Mouse (Mus musculus): ENCODE data around the gene Kif2a.
A peak's percentile ranks its signal among the peaks of the same experiment; 100 is the strongest.

Gene Kif2a

DNA sequence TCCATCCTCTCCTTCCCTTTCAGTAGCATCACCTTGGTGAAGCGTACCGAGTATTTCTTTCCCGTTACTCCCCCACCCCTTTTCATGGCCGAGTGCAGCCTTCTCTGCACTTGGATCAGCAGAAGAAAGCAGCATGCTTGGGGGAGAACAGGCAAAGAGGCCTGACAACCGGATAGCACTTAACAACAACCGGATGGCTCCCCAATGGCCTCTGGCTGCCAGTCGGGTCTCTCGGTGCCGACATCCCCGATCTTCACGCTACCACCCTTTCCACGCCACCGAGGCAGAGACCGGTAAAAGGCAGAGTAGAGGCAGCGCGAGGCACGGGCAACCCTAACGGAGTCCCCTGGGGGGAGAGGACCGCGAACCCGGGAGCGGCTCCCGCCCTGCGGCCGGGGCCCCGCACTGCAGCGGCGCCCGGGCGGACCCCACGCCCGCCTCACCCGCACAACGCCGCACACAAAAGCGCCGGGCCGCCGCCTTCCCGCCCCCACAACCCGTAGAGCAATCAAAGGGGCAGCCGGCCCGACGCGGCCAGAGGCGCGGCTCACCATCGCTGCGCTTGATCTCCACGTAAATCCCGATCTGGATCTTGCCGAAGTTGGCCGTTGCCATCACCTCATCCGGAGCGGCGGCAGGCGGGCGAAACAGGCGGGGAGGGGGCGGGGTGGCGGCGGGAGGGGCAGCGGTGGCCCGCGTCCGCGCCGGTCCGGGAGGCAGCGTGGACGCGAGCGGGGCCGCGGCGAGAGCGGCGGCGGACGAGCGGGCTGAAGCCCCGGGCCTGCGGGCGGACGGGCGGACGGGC, at the start of gene Kif2a:
Gene Kif2a, minus strand, starts transcription at position 666 of the 805 bp plus-strand sequence.
- DNase-seq (ENCODE audit: low spot score), result peak; percentile 52

GRCm38 (mm10) chr13:107069061-107069460, 47.1 kb upstream of the Kif2a start:
- no peak for DNase-seq (ENCODE audit: low spot score)

DNA sequence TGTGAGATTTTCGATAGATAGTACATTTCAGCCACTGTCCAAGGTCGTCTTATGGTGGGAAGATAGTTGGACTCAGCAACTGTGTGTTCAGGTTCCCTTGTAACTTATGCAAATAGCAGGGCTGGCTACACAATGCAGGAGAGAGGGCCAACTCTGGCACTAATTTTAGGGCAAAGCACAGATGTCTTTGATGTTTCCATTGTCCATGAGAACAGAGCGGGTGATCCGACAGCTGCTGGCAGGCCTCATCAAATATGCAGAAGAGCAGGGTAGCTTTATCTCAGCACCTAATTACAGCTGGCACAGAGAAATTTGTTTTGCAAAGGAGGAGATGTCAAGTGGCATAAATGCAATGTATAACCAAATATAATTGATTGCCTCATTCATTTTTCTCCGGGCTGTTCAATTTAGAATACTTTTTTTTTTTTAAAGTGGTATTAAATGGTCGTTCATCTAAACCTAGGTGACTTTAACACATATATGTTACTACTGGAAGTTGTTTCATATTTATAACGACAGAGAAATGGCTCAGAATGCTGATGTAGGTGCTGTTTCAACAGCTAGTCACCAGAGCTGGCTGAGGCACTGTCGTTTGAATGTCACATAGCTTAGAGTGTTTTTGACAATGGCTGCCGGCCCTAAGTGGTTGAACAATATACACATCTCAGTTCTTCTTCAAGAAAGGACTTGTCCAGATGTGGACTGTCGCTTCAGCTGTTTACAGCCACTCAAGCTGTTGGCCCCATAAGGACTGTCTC, 43.4 kb upstream of the Kif2a start:
- no peak for DNase-seq (ENCODE audit: low spot score)

- no peak for DNase-seq (ENCODE audit: low spot score)
Observed at GRCm38 (mm10) chr13:107064263-107064662, 42.3 kb upstream of the Kif2a start.

DNA sequence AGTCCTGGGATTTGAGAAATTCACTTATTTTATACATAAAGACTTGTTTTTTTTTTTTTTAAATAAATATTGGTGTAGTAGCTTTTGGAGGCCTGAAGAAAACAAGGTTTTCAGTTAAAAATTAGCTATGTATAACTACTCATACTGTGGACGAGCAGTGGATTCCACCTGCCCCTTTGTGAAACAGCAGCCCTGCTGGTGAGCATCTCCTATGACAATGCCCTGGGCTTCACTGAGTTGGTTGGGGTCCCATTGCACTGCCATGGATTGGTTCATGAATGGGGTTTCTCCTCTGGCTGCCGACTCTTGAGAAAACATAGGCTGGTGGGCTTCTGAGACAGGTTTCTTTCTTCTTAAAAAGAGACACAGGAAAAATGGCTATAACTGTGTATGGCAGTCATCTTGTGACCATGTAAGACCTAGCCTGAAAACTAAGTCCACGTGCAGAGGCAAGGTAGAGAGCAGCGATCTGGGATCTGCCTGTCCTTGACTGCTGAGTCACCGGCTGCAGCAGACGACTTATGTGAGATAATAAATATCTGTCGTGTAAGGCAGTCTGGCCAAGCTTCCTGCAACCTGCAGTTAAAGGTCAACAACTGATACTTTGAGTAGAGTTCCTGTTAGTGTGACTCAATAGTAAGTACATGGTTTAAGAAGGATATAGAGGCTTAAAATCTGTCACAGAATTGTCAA, 41.3 kb upstream of the Kif2a start:
- no peak for DNase-seq (ENCODE audit: low spot score)

GRCm38 (mm10) chr13:107060098-107060497, 38.2 kb upstream of the Kif2a start:
- DNase-seq (ENCODE audit: low spot score), result no peak

DNA sequence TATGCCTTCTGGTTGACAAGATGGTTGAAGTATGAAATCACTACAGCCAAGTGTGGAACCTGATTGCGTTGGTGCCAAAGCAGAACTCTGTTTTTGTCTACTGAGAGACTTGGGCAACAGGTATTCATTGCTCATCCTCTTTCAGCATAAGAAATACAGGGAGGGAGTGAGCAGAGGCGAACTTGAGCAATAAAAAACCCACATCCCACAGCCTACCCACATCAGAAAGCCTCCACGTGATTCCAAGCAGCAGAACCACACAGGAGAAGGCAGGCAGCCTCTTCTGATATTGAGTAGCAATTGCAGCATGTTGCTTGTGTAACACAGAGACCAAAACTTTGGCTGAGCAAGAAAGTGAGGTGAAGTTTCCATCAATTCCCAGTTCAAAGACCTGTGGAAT, 37.5 kb upstream of the Kif2a start:
- peak; percentile 92 for DNase-seq (ENCODE audit: low spot score)

DNA sequence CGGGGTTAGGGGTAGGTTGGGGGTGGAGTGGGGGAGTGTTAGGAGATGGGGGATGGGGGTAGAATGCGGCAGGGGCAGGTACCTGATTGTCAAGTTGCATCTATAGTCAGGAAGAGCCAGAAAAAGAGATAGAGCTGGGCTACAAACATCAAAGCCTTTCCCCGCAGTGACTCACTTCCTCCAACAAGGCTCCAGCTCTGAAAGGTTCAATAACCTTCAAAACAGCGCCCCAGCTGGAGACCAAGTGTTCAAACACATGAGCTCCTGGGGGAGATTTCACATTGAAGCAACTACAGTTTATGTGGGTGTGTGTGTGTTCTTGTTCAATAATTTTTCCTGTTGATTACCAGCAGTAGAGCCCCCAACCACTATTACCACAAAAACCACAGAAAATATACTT, 34.4 kb upstream of the Kif2a start:
- DNase-seq (ENCODE audit: low spot score), result peak; percentile 86

DNA sequence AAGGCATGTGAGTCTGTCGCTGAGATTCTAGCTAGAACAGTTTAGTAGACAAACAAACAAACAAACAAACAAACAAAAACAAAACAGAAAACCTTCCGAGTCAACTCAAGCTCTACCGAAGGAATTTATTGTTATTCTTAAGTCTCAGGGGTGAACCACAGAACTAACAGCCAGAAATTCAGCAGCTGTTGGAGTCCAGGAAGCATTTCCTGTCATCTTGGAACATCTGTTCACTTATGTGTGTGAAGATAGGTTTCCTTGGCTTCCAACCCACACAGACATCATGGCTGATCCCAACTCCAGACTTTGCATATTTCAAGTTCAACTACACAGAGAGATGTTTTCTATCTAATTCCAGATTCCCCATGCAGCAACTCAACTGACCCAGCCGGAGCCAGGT, 32.6 kb upstream of the Kif2a start:
- no peak for DNase-seq (ENCODE audit: low spot score)

DNA sequence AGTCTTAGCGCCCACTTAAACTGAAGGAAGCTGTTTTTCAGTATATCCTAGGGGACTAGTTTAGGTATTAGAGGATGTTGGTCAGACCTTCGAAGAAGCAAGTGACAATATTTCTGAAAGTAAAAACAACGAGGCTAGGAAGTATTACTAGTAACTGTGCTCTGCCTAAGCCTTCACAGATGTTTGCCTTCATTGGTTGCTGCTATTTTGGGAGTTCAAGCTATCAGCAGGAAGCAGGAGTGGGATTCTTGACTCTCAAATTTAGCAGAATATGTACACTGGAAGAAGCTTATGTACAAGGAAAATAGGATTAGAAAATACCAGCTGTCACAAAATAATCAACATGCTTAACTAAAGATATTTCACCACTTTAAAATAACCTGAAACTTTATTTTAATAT, 29.4 kb upstream of the Kif2a start:
- DNase-seq (ENCODE audit: low spot score), result no peak

DNA sequence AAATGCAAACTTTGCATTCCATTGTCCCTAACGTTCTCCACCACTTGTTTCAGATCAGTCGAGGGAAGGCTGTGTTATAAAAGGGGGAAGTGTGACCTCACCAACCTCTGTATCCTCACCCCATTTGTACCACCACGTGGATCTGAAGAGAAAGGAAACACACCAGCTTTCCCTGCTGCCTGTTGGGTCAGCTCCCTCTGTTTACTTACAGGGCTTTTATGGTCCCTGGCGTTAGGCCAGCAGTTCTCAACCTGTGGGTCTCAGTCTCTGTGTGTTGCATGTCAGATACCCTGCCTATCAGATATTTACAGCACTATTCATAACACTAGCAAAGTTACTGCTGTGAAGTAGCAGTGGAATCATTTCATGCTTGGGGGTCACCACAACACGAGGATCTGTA, 22.3 kb upstream of the Kif2a start:
- DNase-seq (ENCODE audit: low spot score), result no peak

- DNase-seq (ENCODE audit: low spot score), result no peak
Observed at GRCm38 (mm10) chr13:107042551-107042950, 20.6 kb upstream of the Kif2a start.

DNA sequence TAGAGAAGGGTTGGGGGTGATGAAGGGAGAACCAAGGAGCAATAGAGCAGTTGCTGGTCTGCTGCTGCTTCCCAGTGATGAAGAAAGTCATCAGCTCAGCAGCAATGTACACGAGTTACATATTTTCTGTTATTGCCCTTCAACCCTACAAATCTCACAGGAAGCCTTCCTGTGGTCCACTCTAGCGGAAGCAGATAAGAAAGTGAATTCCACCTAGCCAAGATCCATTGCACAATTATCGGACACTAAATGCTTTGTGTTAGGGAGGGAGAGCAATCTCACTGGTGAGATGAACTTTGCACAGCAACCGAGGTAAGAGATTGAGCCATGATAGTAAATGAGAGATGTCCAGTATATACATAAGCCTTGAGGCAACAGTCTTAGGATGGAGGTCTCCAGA, 17.6 kb upstream of the Kif2a start:
- no peak for DNase-seq (ENCODE audit: low spot score)

GRCm38 (mm10) chr13:107038346-107038745, 16.4 kb upstream of the Kif2a start:
- DNase-seq (ENCODE audit: low spot score), result no peak

- DNase-seq (ENCODE audit: low spot score), result no peak
Observed at GRCm38 (mm10) chr13:107035511-107036113, 13.7 kb upstream of the Kif2a start.

DNA sequence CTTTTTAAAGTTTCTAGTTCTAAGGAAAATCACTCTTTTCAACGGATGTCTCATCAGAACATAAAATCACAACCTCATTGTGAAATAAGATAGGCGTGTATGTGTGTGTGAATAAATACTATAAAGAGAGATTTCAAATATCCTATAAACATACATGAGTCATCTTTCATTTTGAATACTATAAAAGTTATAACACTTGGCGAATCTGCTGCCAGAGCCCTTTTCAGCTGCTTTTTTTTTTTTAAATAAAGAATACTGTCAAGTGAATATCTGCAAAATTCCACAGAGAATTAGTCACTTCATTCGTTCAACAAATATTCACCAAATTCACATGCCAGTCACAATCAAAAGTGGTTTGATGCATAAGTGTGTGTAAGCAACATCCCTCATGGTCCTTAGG, 13.2 kb upstream of the Kif2a start:
- no peak for DNase-seq (ENCODE audit: low spot score)

- DNase-seq (ENCODE audit: low spot score), result no peak
Observed at GRCm38 (mm10) chr13:107034028-107034920, 12.3 kb upstream of the Kif2a start.

GRCm38 (mm10) chr13:107031228-107031627, 9.3 kb upstream of the Kif2a start:
- no peak for DNase-seq (ENCODE audit: low spot score)

DNA sequence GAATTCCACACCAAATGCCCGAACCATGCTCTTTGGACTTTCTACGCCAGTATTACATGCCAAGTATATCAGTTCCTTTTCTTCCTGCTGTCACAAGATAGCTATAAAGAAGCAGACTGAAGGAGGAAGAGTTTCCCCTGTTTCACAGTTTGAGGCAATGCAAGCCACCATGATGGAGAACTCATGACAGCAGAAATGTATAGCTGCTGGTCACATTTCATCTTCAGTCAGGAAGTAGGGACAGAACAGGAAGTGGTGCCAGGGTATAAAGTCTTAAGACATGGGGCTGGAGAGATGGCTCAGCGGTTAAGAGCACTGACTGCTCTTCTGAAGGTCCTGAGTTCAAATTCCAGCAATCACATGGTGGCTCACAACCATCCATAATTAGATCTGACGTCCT, 5.3 kb upstream of the Kif2a start:
- no peak for DNase-seq (ENCODE audit: low spot score)

DNA sequence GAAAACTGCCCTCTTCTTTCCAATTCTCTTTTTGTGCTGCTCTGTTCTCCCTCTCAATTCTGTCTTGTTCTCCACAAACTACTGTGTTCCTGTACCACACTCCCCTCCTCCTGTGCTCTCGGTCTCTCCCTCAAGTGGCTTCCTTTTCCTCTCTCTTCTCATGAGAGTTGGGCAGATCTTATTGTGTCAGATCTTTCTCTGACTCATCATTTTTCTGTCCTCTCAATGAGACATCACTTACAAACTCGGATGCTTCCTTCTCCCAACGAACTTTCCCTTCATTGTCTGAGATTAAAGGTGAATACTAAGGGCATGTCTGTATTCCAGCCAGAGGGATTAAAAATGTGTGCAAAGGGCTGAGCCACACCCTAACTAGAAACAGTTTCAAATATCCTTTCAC, 3.7 kb upstream of the Kif2a start:
- no peak for DNase-seq (ENCODE audit: low spot score)

Measured in T-cell, adult 2 months (primary cell).